Mouse (Mus musculus) E14TG2a.4 (cell line): ENCODE measurements at regions not wholly inside any gene's neighbourhood (a gene's known extent, or its start where the extent isn't known, plus 50 kb on each side); places are given as distances from the start of the nearest gene placed in this dataset.

Experiments
- CTCF ChIP-seq: conservative IDR thresholded peaks from 2 replicates; pipeline ENCODE4 v1.5.1; 2014; ENCODE audit warnings: low read length
- NANOG ChIP-seq: IDR thresholded peaks from 2 replicates; pipeline ENCODE4 v1.6.1; 2014; ENCODE audit warnings: borderline replicate concordance, low read length, mixed read lengths

GRCm38 (mm10) chr5:35165993-35166392 lies 60.4 kb upstream of the Lrpap1 start:
- TF ChIP-seq CTCF: no peak
- no peak for TF ChIP-seq NANOG
